Mouse (Mus musculus) spleen, adult 2 months (tissue): ENCODE measurements around the gene Krt33a. TPM values are rescaled to one million over a fixed set of nuclear protein-coding genes. Genes with fewer than 3 reads are reported as not detected.

Experiments used
- DNase-seq, 2 experiments: peaks; one replicate each; pipeline versions ENCODE4 v3.0.0 to v3.0.0-alpha.2; 2012 to 2021; ENCODE audit warnings: low spot score in 2 of 2, low read depth in 1 of 2
- H3K27ac ChIP-seq: fragments of 200-500 bp; 2 replicates; pipeline ENCODE4 v1.5.1; 2012; ENCODE audit warnings: low read length, inconsistent platforms; ENCODE audit not compliant: insufficient read depth
- H3K27me3 ChIP-seq: fragments of 200-500 bp; 2 replicates; pipeline ENCODE4 v1.6.1; 2012; ENCODE audit warnings: mild to moderate bottlenecking, moderate library complexity, low read length, inconsistent platforms; ENCODE audit not compliant: control insufficient read depth, insufficient read depth
- H3K36me3 ChIP-seq: fragments of 200-500 bp; 2 replicates; pipeline ENCODE4 v1.6.1; 2012; ENCODE audit warnings: mild to moderate bottlenecking, low read length, inconsistent platforms; ENCODE audit not compliant: control insufficient read depth, insufficient read depth
- H3K4me1 ChIP-seq: fragments of 200-500 bp; 2 replicates; pipeline ENCODE4 v1.6.1; 2011; ENCODE audit warnings: inconsistent platforms; ENCODE audit not compliant: control insufficient read depth, insufficient read depth, insufficient read length
- H3K4me3 ChIP-seq: fragments of 200-500 bp; 2 replicates; pipeline ENCODE4 v1.5.1; 2011; ENCODE audit warnings: mild to moderate bottlenecking, inconsistent platforms; ENCODE audit not compliant: insufficient read depth, insufficient read length; ENCODE audit errors: extremely low read depth
- CTCF ChIP-seq: fragments of 200-500 bp; IDR thresholded peaks from 2 replicates; pipeline ENCODE4 v1.5.1; 2011; ENCODE audit warnings: mild to moderate bottlenecking, inconsistent platforms; ENCODE audit not compliant: insufficient read depth, insufficient read length, insufficient replicate concordance; ENCODE audit errors: extremely low read depth
- POLR2A ChIP-seq: fragments of 200-500 bp; IDR thresholded peaks from 2 replicates; pipeline ENCODE4 v1.6.1; 2011; ENCODE audit warnings: low read depth, low read length, inconsistent platforms
- WGBS: fragments of 180-500 bp; shearing (Covaris S2); methylation state at CpG from one replicate; pipeline ENCODE4 v1.1.7; 2018; 5-methylcytosine and 5-hydroxymethylcytosine counted together
- polyA plus RNA-seq: library from polyadenylated mRNA; depleted of rRNA; stranded (reverse); fragments of >200 nt; gene quantifications from 2 replicates; pipeline ENCODE4 v1.2.3, GENCODE M21; 2012

Gene Krt33a
- polyA plus RNA-seq, 1 experiment = not detected

- no peaks in the 10 kb centered on the region for H3K36me3 ChIP-seq
These were observed 25.4 kb upstream of the Krt33a start, which contains the start of gene Krt34 for GRCm38 (mm10) chr11:100041454-100041853. Gene Krt34 (minus strand): TSS chr11:100041554.

GRCm38 (mm10) chr11:100029768-100030167 lies 13.8 kb upstream of the Krt33a start, which contains the start of gene Krt33b:
Gene Krt33b (minus strand): TSS chr11:100029868.
- Histone ChIP-seq H3K27me3 (no peaks in the 10 kb centered on the region), H3K4me1 (no peaks in the 10 kb centered on the region), H3K36me3 (no peaks in the 10 kb centered on the region), H3K27ac (no peak within 1 kb of the TSS), H3K4me3 (no peak within 1 kb of the TSS)
- WGBS = 81% methylated on average over 6 of the region's 6 CpGs
- TF ChIP-seq CTCF = no peak
- TF ChIP-seq POLR2A = no peak
- no peak for DNase-seq

More at GRCm38 (mm10) chr11:100041454-100041853, 25.4 kb upstream of the Krt33a start, which contains the start of gene Krt34:
- no peaks in the 10 kb centered on the region for H3K27me3 ChIP-seq
- 86% methylated on average over 6 of the region's 6 CpGs for WGBS
- H3K4me1 ChIP-seq = no peaks in the 10 kb centered on the region
- H3K27ac ChIP-seq = no peak within 1 kb of the TSS
- DNase-seq = no peak
- H3K4me3 ChIP-seq = no peak within 1 kb of the TSS
- TF ChIP-seq POLR2A = no peak
- TF ChIP-seq CTCF = no peak

- H3K27ac ChIP-seq = no peak overlapping the region
- H3K4me3 ChIP-seq = no peak overlapping the region
- no peak for DNase-seq
- TF ChIP-seq CTCF (no peak), POLR2A (no peak)
- H3K27me3 ChIP-seq = no peaks in the 10 kb centered on the region
- 82% methylated on average over 5 of the region's 5 CpGs for WGBS
- H3K36me3 ChIP-seq = no peaks in the 10 kb centered on the region
- no peaks in the 10 kb centered on the region for H3K4me1 ChIP-seq
These were observed 5.4 kb upstream of the Krt33a start for GRCm38 (mm10) chr11:100021438-100021837.

GRCm38 (mm10) chr11:100019466-100019865 lies 3.5 kb upstream of the Krt33a start:
- H3K4me1 ChIP-seq = no peaks in the 10 kb centered on the region
- no peak overlapping the region for H3K4me3 ChIP-seq
- DNase-seq = no peak
- 73% methylated on average over 1 of the region's 1 CpGs for WGBS
- H3K27me3 ChIP-seq = no peaks in the 10 kb centered on the region
- H3K27ac ChIP-seq = no peak overlapping the region
- TF ChIP-seq CTCF = no peak
- no peak for TF ChIP-seq POLR2A
- H3K36me3 ChIP-seq = no peaks in the 10 kb centered on the region

GRCm38 (mm10) chr11:100013691-100014171 lies 2.3 kb downstream of the Krt33a start:
- TF ChIP-seq POLR2A = no peak
- DNase-seq = no peak
- WGBS = 69% methylated on average over 4 of the region's 4 CpGs
- no peak overlapping the region for H3K27ac ChIP-seq
- no peaks in the 10 kb centered on the region for H3K27me3 ChIP-seq
- no peaks in the 10 kb centered on the region for H3K36me3 ChIP-seq
- no peaks in the 10 kb centered on the region for H3K4me1 ChIP-seq
- H3K4me3 ChIP-seq = no peak overlapping the region

- no peak overlapping the region for H3K27ac ChIP-seq
- WGBS = 85% methylated on average over 5 of the region's 5 CpGs
- H3K27me3 ChIP-seq = no peaks in the 10 kb centered on the region
- H3K4me1 ChIP-seq = no peaks in the 10 kb centered on the region
- DNase-seq = no peak
- no peaks in the 10 kb centered on the region for H3K36me3 ChIP-seq
- H3K4me3 ChIP-seq = no peak overlapping the region
- TF ChIP-seq POLR2A = no peak
- no peak for TF ChIP-seq CTCF
These were observed 5.3 kb downstream of the Krt33a start for GRCm38 (mm10) chr11:100010682-100011081.

GRCm38 (mm10) chr11:100008336-100008735 lies 7.7 kb downstream of the Krt33a start:
- DNase-seq = no peak
- no peaks in the 10 kb centered on the region for H3K4me1 ChIP-seq
- no peak overlapping the region for H3K4me3 ChIP-seq
- H3K27ac ChIP-seq = no peak overlapping the region
- no peak for TF ChIP-seq POLR2A
- no peak for TF ChIP-seq CTCF
- 86% methylated on average over 5 of the region's 5 CpGs for WGBS
- no peaks in the 10 kb centered on the region for H3K27me3 ChIP-seq
- no peaks in the 10 kb centered on the region for H3K36me3 ChIP-seq
